Mouse (Mus musculus): ENCODE measurements around the gene Ankrd28. TPM values are rescaled to one million over a fixed set of nuclear protein-coding genes. Genes with fewer than 3 reads are reported as not detected.
A peak's percentile ranks its signal among the peaks of the same experiment; 100 is the strongest.

Ankrd28 gene
- polyA plus RNA-seq, 1 experiment from 2014 or later, result 3.2 TPM

GRCm38 (mm10) chr14:31786906-31787305, 43.5 kb downstream of the Ankrd28 start:
- Histone ChIP-seq H3K4me2 (ENCODE audit: low read depth, low read length) (no peak overlapping the region), H3K9me3 (ENCODE audit: low read length) (no peaks in the 10 kb centered on the region), H3K27ac (ENCODE audit: low read depth) (no peak overlapping the region), H3K36me3 (replicated peaks; ENCODE audit: insufficient read depth, low read length) (no peaks in the 10 kb centered on the region), H3K4me3 (ENCODE audit: low read depth, low read length) (no peak overlapping the region), H3K27me3 (ENCODE audit: insufficient read depth, low read length) (no peaks in the 10 kb centered on the region), H3K9ac (replicated peaks) (no peak overlapping the region), H3K4me1 (ENCODE audit: insufficient read depth) (no peaks in the 10 kb centered on the region)
- TF ChIP-seq EP300 (IDR thresholded peaks at IDR 0.05; ENCODE audit: low read depth) (no peak), CTCF (IDR thresholded peaks at IDR 0.05; ENCODE audit: low read depth) (no peak)
- WGBS (ENCODE audit: insufficient replicate concordance), result 58% methylated on average over 2 of the region's 2 CpGs
- ATAC-seq (no peak), DNase-seq (no peak)

GRCm38 (mm10) chr14:31785681-31786080, 44.8 kb downstream of the Ankrd28 start:
- TF ChIP-seq CTCF (IDR thresholded peaks at IDR 0.05; ENCODE audit: low read depth) (peak; percentile 49), EP300 (IDR thresholded peaks at IDR 0.05; ENCODE audit: low read depth) (no peak)
- DNase-seq (no peak), ATAC-seq (no peak)
- H3K27ac ChIP-seq (ENCODE audit: low read depth), result no peak overlapping the region
- H3K4me2 ChIP-seq (ENCODE audit: low read depth, low read length), result no peak overlapping the region
- no peak overlapping the region for H3K9ac ChIP-seq (replicated peaks)
- H3K27me3 ChIP-seq (ENCODE audit: insufficient read depth, low read length), result no peaks in the 10 kb centered on the region
- no peak overlapping the region for H3K4me3 ChIP-seq (ENCODE audit: low read depth, low read length)
- no peaks in the 10 kb centered on the region for H3K9me3 ChIP-seq (ENCODE audit: low read length)
- no peaks in the 10 kb centered on the region for H3K36me3 ChIP-seq (replicated peaks; ENCODE audit: insufficient read depth, low read length)
- H3K4me1 ChIP-seq (ENCODE audit: insufficient read depth), result no peaks in the 10 kb centered on the region

- Histone ChIP-seq H3K27ac (ENCODE audit: low read depth) (no peak overlapping the region), H3K9ac (replicated peaks) (no peak overlapping the region), H3K4me1 (ENCODE audit: insufficient read depth) (no peaks in the 10 kb centered on the region), H3K4me3 (ENCODE audit: low read depth, low read length) (no peak overlapping the region), H3K9me3 (ENCODE audit: low read length) (no peaks in the 10 kb centered on the region), H3K36me3 (replicated peaks; ENCODE audit: insufficient read depth, low read length) (no peaks in the 10 kb centered on the region), H3K4me2 (ENCODE audit: low read depth, low read length) (no peak overlapping the region), H3K27me3 (ENCODE audit: insufficient read depth, low read length) (no peaks in the 10 kb centered on the region)
- no peak for ATAC-seq
- no peak for TF ChIP-seq EP300 (IDR thresholded peaks at IDR 0.05; ENCODE audit: low read depth)
- no peak for TF ChIP-seq CTCF (IDR thresholded peaks at IDR 0.05; ENCODE audit: low read depth)
- no peak for DNase-seq
- 71% methylated on average over 5 of the region's 5 CpGs for WGBS (ENCODE audit: insufficient replicate concordance)
Observed at GRCm38 (mm10) chr14:31784975-31785374, 45.5 kb downstream of the Ankrd28 start.

GRCm38 (mm10) chr14:31781309-31782049, 49.0 kb downstream of the Ankrd28 start:
- Histone ChIP-seq H3K9me3 (ENCODE audit: low read length) (no peaks in the 10 kb centered on the region), H3K4me1 (ENCODE audit: insufficient read depth) (no peaks in the 10 kb centered on the region), H3K27ac (ENCODE audit: low read depth) (peak overlapping the region; percentile 70), H3K4me2 (ENCODE audit: low read depth, low read length) (peak overlapping the region; percentile 66), H3K4me3 (ENCODE audit: low read depth, low read length) (peak overlapping the region; percentile 44), H3K36me3 (replicated peaks; ENCODE audit: insufficient read depth, low read length) (no peaks in the 10 kb centered on the region), H3K27me3 (ENCODE audit: insufficient read depth, low read length) (no peaks in the 10 kb centered on the region), H3K9ac (replicated peaks) (peak overlapping the region; percentile 53)
- ATAC-seq (peak; percentile 64), DNase-seq (peak; percentile 46)
- WGBS (ENCODE audit: insufficient replicate concordance), result 23% methylated on average over 11 of the region's 11 CpGs
- TF ChIP-seq EP300 (IDR thresholded peaks at IDR 0.05; ENCODE audit: low read depth) (peak; percentile 11; the same call in 1 of the 2 replicates), CTCF (IDR thresholded peaks at IDR 0.05; ENCODE audit: low read depth) (0 out of 2 replicates have a peak, but pooled peaks have one; percentile 1)

- no peaks in the 10 kb centered on the region for H3K36me3 ChIP-seq (replicated peaks; ENCODE audit: insufficient read depth, low read length)
- DNase-seq (no peak), ATAC-seq (no peak)
- no peaks in the 10 kb centered on the region for H3K9me3 ChIP-seq (ENCODE audit: low read length)
- H3K27me3 ChIP-seq (ENCODE audit: insufficient read depth, low read length), result no peaks in the 10 kb centered on the region
- H3K4me1 ChIP-seq (ENCODE audit: insufficient read depth), result no peaks in the 10 kb centered on the region
- TF ChIP-seq CTCF (IDR thresholded peaks at IDR 0.05; ENCODE audit: low read depth) (no peak), EP300 (IDR thresholded peaks at IDR 0.05; ENCODE audit: low read depth) (no peak)
- peak overlapping the region; percentile 44 for H3K4me3 ChIP-seq (ENCODE audit: low read depth, low read length)
- H3K27ac ChIP-seq (ENCODE audit: low read depth), result peak overlapping the region; percentile 70
- peak overlapping the region; percentile 53 for H3K9ac ChIP-seq (replicated peaks)
- H3K4me2 ChIP-seq (ENCODE audit: low read depth, low read length), result peak overlapping the region; percentile 66
- 38% methylated on average over 11 of the region's 11 CpGs for WGBS (ENCODE audit: insufficient replicate concordance)
Observed at GRCm38 (mm10) chr14:31780412-31781233, 49.8 kb downstream of the Ankrd28 start.

GRCm38 (mm10) chr14:31773518-31773917, 56.9 kb downstream of the Ankrd28 start:
- TF ChIP-seq EP300 (IDR thresholded peaks at IDR 0.05; ENCODE audit: low read depth) (no peak), CTCF (IDR thresholded peaks at IDR 0.05; ENCODE audit: low read depth) (no peak)
- ATAC-seq, result no peak
- no peaks in the 10 kb centered on the region for H3K4me1 ChIP-seq (ENCODE audit: insufficient read depth)

More at GRCm38 (mm10) chr14:31773518-31773917, 56.9 kb downstream of the Ankrd28 start:
- no peak overlapping the region for H3K9ac ChIP-seq (replicated peaks)
- no peaks in the 10 kb centered on the region for H3K27me3 ChIP-seq (ENCODE audit: insufficient read depth, low read length)
- H3K27ac ChIP-seq (ENCODE audit: low read depth), result no peak overlapping the region
- H3K36me3 ChIP-seq (replicated peaks; ENCODE audit: insufficient read depth, low read length), result peaks cover 3% of the 10 kb centered on the region; the same call in 1 of the 2 replicates
- H3K4me3 ChIP-seq (ENCODE audit: low read depth, low read length), result no peak overlapping the region
- H3K9me3 ChIP-seq (ENCODE audit: low read length), result no peaks in the 10 kb centered on the region
- no peak for DNase-seq
- no peak overlapping the region for H3K4me2 ChIP-seq (ENCODE audit: low read depth, low read length)
- 75% methylated on average over 4 of the region's 4 CpGs for WGBS (ENCODE audit: insufficient replicate concordance)

Measured in liver, postnatal 0 days (tissue).